Mouse (Mus musculus) spleen, postnatal 4 days (tissue): ENCODE measurements around the gene Olfr963.
"Not testable (repeated sequence)": the region's sequence is repeated elsewhere in the genome, so short reads cannot be mapped to it uniquely, and the experiment has no call there.

Source experiments
- DNase-seq, 2 experiments: peaks; one replicate each; pipeline ENCODE4 v3.0.0; 2022; ENCODE audit warnings: low spot score in 2 of 2

The Olfr963 gene

DNA sequence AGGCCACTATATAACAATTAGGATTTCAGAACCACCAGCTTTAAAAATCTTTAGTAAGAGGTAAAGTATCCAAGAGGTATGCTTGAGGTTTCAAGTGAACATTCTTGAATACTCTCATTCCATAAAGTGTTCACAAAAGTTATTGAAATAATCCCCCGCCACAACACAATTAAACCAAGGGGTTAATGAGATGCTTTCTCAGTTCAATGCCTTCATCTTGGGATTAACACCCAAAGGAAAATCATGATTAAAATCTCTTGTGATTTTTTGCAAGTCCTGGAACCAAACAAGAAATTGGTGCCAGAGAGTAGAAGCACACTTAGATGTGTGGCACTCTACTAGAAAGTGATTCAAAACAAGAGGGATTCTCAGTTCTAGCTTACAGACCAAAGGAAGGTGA lies at the start of gene Olfr963:
Olfr963 (plus strand) TSS at position 301 of the 400 bp plus-strand sequence.
- no peak for DNase-seq

DNA sequence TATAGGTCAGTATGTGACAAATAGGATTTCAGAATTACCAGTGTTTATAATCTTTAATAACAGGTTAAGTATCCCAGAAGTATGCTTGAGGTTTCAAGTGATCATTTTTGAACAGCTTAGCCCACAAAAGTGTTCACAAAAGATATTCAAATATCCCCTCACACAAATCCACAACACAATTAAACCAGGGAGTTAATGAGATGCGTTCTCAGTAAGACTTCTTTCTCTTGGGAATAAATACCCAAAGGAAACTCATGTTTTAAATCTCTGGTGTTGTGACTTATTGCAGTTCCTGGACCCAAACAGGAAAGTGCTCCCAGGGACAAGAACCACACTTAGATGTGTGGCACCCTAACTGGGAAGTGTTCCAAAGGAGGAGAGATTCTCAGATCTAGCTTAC lies 45.9 kb upstream of the Olfr963 start, which contains the start of gene Olfr960:
Olfr960 (plus strand) TSS at position 301 of the 400 bp plus-strand sequence.
- no peak for DNase-seq

DNA sequence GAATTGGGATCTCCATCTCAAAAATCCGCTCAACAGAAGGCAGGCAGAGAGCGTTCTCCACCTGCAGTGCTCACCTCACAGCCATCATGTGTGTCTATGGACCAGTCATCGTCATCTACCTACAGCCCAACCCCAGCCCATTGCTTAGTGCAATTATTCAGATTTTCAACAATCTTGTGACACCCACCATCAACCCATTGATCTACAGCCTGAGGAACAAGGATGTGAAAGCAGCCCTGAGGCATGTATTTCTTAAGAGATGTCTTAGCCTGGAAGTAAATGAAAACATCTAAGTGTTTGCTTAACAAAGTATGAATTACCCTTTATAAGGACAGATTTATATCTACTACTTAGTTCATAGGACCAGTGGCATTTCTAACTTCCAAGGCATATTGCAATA lies 43.2 kb upstream of the Olfr963 start:
- no peak for DNase-seq

DNA sequence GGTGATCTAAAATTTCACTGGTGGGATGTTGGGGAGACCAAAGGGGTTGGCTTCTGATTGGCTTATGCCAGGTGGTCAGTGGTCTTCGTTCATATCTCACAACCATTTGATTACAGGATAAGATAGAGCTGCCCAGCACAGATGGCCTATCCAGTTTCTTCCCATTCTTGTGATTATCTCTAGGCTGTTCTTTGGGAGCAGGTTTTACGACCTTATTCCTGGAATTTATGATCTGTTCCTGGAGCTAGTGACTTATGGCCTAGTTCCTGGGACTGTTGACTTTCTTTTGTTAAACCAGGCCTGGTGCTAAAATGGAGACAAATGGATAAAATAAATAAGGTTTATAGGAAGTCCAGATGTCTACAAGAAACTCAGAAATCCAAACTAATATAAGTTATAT lies 42.3 kb upstream of the Olfr963 start:
- no peak for DNase-seq

DNA sequence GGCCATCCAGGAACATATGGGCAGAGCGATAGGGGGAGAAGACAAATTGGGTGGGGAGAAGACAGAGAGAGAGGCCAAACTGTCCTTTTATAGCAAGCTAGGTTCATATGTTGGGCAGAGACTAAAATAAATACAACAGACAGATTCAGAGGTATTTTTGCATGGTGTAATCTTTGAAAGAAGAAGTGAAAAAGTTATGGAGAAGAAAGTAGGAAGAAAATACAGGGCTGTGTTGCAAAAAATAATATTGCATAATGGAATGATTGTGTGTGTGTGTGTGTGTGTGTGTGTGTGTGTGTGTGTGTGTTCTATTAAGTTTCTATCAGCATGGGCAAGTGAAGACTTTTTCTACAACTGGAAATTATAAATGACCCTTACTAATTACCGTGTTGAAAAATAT lies 37.9 kb upstream of the Olfr963 start:
- no peak for DNase-seq

DNA sequence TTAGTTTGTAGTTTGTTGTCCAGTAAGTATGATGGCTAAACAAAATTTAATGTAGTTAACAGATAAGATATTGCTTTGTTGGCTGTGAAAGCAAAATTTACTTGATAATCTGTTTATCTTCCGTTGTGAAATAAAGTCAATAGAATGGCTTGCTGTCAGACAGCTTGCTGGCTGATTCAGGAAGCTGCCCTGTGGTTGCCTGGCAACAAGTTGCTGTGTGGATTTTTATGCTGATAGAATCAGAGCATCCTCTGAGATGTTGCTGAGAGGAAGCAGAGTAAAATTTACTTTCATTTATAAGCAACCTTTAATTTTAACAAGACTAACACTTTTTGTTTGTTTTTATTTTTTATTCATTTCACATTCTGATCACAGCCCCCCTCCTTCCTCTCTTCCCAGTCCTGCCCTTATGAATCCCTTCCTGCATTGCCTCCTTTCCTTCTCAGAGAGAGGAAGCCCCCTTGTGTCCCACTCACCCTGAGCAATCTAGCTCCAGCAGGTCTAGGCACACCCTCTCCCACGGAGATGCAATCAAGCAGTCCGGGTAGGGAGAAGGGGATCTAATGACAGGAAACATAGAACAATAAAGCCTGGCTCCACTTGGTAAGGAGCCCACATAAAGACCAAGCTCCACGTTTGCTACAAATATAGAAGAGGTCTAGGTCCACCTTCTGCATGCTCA lies 33.0 kb upstream of the Olfr963 start:
- DNase-seq, result no peak

DNA sequence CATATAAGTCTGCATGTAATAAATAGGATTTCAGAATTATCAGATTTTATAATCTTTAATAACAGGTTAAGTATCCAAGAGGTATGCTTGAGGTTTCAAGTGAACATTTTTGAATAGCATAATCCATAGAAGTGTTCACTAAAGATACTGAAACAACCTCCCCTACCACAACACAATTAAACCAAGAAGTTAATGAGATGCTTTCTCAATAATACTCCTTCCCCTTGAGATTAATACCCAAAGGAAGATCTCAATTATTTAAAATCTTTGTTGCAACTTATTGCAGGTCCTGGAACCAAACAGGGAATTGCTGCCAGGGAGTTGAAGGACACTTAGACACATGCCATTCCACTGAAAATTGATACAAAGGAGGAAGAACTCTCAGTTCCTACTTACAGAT lies 22.2 kb upstream of the Olfr963 start, which contains the start of gene Olfr961:
Olfr961 (plus strand) TSS at position 301 of the 400 bp plus-strand sequence.
- no peak for DNase-seq

DNA sequence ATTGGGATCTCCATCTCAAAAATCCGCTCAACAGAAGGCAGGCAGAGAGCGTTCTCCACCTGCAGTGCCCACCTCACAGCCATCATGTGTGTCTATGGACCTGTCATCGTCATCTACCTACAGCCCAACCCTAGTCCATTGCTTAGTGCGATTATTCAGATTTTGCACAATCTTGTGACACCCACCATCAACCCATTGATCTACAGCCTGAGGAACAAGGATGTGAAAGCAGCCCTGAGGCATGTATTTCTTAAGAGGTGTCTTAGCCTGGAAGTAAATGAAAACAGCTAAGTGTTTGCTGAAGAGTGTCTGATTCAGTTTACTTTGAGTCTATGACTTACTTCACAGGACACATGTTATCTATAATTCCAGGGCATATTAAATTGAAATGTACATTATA lies 19.6 kb upstream of the Olfr963 start:
- no peak for DNase-seq

DNA sequence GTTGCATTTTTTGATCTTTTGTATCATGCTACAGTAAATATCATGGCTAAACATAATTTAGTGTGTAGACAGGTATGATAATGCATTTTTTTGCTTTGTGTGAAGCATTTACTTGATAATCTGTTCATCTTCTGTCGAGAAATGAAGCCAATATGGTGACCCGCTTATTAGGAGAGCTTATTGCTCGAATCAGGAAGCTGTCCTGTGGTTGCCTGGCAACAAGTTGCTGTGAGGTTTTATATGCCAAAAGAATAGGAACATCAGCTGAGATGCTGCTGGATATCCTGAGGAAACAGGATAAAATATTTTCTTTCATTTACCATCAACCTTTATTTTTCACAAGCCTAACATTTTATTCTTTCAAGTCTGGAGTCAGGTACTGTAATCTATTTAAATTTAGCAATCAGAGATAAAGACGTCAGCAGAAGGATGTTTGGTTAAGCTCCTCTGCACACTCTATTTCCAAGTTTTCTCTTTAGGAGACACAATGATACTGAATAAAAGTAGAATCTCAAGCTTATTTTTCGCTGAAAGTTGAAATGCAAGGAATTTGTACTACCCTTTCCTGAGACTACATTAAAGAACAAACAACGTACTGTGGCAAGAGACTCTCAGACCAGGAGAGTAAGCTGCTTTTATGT lies 12.1 kb upstream of the Olfr963 start:
- no peak for DNase-seq

DNA sequence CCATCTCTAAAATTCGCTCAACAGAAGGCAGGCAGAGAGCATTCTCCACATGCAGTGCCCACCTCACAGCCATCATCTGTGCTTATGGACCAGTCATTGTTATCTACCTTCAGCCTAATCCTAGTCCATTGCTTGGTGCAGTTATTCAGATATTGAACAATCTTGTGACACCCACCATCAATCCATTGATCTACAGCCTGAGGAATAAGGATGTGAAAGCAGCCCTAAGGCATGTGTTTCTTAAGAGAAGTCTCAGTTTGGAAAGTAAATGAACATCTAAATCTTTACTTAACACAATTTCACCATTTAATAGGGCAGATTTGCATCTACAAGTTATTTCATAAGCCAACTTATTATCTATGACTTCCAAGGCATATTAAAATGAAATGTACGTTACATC lies 2.7 kb downstream of the Olfr963 start:
- DNase-seq, result no peak

DNA sequence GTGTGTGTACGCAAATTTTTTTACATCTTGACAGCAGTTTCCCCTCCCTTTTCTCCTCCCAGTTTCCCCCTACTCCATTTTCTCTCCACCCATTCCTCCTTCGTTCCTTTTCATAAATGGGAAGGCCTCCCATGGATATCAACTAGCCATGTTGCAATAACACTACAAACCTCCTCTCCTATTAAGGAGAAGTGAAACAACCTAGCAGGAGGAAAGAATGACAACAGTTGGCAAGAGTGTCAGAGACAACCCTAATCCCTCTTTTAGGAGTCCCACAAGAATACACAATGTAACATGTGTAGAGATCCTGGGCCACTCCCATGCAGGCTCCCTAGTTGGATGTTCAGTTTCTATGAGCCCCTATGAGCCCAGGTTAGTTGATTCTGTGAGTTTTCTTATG lies 7.8 kb downstream of the Olfr963 start:
- no peak for DNase-seq

DNA sequence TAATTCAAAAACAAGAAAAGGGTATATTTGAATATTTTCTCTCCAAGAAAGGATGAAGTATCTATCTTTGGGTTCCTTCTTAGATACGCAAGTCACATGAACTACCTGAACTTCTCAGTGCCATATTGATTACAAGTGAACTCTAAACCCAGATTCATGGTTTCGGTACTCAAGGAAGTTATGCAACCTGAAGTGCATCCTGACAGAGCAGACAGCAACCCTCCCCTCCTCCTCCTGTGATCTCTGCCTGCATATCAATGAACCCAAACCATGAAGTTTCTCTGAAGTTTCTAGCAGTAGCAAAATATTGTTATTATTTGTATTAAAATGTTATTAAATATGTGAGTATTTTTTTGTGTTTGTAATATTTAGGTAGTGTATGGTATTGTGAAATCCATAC lies 11.6 kb downstream of the Olfr963 start:
- DNase-seq, result no peak

DNA sequence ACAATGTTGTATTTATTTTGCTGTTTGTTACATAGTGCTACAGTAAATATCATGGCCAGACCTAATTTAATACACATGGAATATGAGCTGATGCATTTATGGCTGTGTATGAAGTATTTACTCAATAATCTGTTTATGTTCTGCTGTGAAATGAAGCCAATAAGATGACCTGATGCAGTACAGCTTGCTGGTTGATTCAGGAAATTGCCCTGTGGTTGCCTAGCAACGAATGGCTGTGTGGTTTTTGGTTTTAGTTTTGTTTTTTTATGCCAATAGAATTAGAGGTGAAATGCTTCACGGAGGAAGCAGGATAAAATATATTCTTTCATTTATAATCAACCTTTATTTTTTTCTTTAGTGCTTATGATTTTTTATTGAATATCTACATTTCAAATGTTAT lies 12.3 kb downstream of the Olfr963 start:
- DNase-seq, result no peak

DNA sequence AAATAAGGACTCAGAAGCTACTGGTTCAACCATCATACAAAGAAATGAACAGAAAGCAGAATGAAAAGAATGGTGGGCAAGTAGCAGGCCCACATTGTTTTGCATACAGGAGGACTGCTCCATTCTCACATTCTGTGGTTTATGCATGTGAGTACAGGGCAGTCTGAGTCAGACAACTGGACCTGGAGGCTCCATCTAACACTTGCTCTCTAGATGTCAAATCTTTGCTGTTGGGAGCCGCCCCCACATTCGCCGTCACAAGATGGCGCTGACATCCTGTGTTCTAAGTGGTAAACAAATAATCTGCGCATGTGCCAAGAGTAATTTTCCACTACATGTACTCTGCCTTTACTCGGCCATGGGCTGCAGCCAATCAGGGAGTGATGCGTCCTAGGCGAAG lies 34.1 kb downstream of the Olfr963 start:
- not testable (repeated sequence) for DNase-seq

DNA sequence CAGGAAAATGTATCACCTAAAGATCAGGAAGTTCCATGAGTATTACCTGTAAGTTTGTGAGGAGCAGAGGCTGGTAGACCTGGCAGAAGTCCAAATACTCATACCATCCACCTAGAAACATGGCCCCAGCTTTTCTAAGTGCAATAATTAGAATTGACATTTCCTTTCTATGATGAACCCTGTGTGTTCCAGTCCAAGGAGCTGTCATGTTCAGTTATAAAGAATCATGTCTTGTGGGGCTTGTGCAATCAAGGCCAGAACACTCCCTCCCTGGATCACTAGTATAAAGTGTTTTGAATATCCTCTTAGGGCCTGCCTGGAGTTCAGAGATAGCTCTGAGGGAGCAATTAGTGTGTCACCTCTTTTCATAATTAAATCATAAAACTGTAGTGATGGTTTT lies 40.0 kb downstream of the Olfr963 start, which contains the start of gene Olfr149:
Olfr149 (minus strand) TSS at position 101 of the 400 bp plus-strand sequence.
- DNase-seq, result no peak

DNA sequence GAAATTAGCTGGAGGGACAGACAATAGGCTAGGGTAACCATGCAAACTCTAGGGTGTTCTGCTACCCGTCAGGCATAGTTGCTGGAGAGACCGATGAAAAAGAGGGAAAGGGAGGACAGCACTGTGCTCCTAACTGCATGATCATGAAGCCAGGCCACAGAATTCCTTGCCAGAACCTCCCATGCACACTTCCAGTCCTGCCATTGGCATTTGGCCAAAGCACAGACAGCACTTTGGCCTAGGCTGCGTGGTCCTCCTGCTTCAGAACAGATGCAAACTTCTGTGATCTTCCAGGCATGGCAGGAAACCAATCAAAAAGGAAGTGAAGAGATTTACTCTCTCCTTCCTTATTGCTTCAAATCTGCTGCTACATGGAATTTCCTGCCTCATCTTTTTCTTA lies 42.0 kb downstream of the Olfr963 start:
- no peak for DNase-seq

DNA sequence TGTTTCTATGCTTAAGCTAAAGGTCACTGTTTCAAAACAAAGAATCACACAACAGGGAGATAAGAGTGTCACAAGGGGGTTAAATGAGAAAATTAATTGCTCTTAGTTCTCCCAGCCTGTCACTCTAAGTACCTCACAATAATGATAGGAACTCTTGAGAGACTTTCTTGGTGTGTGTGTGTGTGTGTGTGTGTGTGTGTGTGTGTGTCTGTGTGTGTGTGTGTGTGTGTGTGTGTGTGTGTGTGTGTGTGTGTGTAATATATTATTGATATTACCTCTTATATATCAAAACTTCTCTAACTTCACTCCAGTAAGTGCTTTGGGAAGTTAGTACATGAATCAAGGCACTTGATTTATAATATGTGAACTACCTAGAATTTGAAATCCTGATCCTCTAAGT lies 44.0 kb downstream of the Olfr963 start, which contains the start of gene Olfr965:
Olfr965 (plus strand) TSS at position 301 of the 400 bp plus-strand sequence.
- no peak for DNase-seq
